Mouse (Mus musculus) MEL (cell line): ENCODE measurements around the gene Anapc11. TPM values are rescaled to one million over a fixed set of nuclear protein-coding genes. Genes with fewer than 3 reads are reported as not detected.

ENCODE experiments used
- DNase-seq: peaks from one replicate; pipeline ENCODE4 v3.0.0; 2011; ENCODE audit warnings: low read depth, low spot score
- H3K27ac ChIP-seq: 2 replicates; pipeline ENCODE4 v1.5.1; 2012; ENCODE audit warnings: low read depth, mild to moderate bottlenecking, control low read depth, low read length, moderate library complexity; ENCODE audit not compliant: control insufficient read depth
- H3K27me3 ChIP-seq, 2 experiments: fragments of 150-350 bp in 1 of 2; sonication (generic) in 1 of 2; 2 replicates each; pipeline ENCODE4 v1.6.1; 2012; ENCODE audit warnings: low read length in 2 of 2, mild to moderate bottlenecking in 2 of 2, improper control_type of control experiment in 1 of 2, moderate library complexity in 1 of 2; ENCODE audit not compliant: insufficient read depth in 2 of 2, control insufficient read depth in 1 of 2
- H3K36me3 ChIP-seq, 2 experiments: 2 replicates each; pipeline ENCODE4 v1.6.1; 2012 to 2014; ENCODE audit warnings: low read length in 2 of 2, improper control_type of control experiment in 1 of 2, inconsistent platforms in 1 of 2, mild to moderate bottlenecking in 1 of 2; ENCODE audit not compliant: insufficient read depth in 2 of 2, control insufficient read depth in 1 of 2
- H3K4me1 ChIP-seq, 2 experiments: fragments of 150-350 bp in 1 of 2; sonication (generic) in 1 of 2; 2 replicates each; pipeline ENCODE4 v1.6.1; 2012; ENCODE audit warnings: low read length in 2 of 2, improper control_type of control experiment in 1 of 2, mild to moderate bottlenecking in 1 of 2; ENCODE audit not compliant: insufficient read depth in 2 of 2, control insufficient read depth in 1 of 2
- H3K4me3 ChIP-seq, 2 experiments: fragments of 150-350 bp in 1 of 2; sonication (generic) in 1 of 2; 2 replicates each; pipeline ENCODE4 v1.5.1; 2012; ENCODE audit warnings: low read depth in 2 of 2, low read length in 2 of 2, mild to moderate bottlenecking in 2 of 2, moderate library complexity in 2 of 2, control low read depth in 1 of 2, improper control_type of control experiment in 1 of 2; ENCODE audit not compliant: control insufficient read depth in 1 of 2, insufficient read depth in 1 of 2
- H3K79me2 ChIP-seq: 2 replicates; pipeline ENCODE4 v1.6.1; 2012; ENCODE audit warnings: mild to moderate bottlenecking, low read length, moderate library complexity; ENCODE audit not compliant: control insufficient read depth, poor library complexity, insufficient read depth
- H3K9ac ChIP-seq: 2 replicates; pipeline ENCODE4 v1.6.1; 2012; ENCODE audit warnings: low read depth, mild to moderate bottlenecking, control low read depth, low read length, moderate library complexity; ENCODE audit not compliant: control insufficient read depth, poor library complexity, severe bottlenecking
- H3K9me3 ChIP-seq: fragments of 150-350 bp; sonication (generic); replicated peaks from 2 replicates; pipeline ENCODE4 v1.6.1; 2012; ENCODE audit warnings: mild to moderate bottlenecking, low read length, improper control_type of control experiment, moderate library complexity; ENCODE audit not compliant: insufficient read depth
- BHLHE40 ChIP-seq: IDR thresholded peaks from 2 replicates; pipeline ENCODE4 v1.6.1; 2012; ENCODE audit warnings: low read depth, mild to moderate bottlenecking, inconsistent platforms, low read length, improper control_type of control experiment, borderline replicate concordance
- CHD2 ChIP-seq: IDR thresholded peaks from 2 replicates; pipeline ENCODE4 v1.6.1; 2011; ENCODE audit warnings: low read length, improper control_type of control experiment
- GABPA ChIP-seq: IDR thresholded peaks from 2 replicates; pipeline ENCODE4 v1.6.1; 2012; ENCODE audit warnings: low read depth, mild to moderate bottlenecking, inconsistent platforms, low read length, improper control_type of control experiment, moderate library complexity
- MXI1 ChIP-seq: IDR thresholded peaks from 2 replicates; pipeline ENCODE4 v1.6.1; 2011; ENCODE audit warnings: mild to moderate bottlenecking, low read depth, low read length, improper control_type of control experiment
- MYC ChIP-seq: IDR thresholded peaks from 2 replicates; pipeline ENCODE4 v1.6.1; 2011; ENCODE audit warnings: low read depth, mild to moderate bottlenecking, low read length, improper control_type of control experiment, moderate library complexity
- NRF1 ChIP-seq: IDR thresholded peaks from 2 replicates; pipeline ENCODE4 v1.6.1; 2014; ENCODE audit warnings: low read depth, mild to moderate bottlenecking, inconsistent platforms, low read length, improper control_type of control experiment, moderate library complexity; ENCODE audit not compliant: poor library complexity, insufficient read depth, severe bottlenecking
- POLR2AphosphoS2 ChIP-seq: IDR thresholded peaks from 2 replicates; pipeline ENCODE4 v1.6.1; 2011; ENCODE audit warnings: low read length, improper control_type of control experiment
- POLR2AphosphoS5 ChIP-seq: IDR thresholded peaks from 2 replicates; pipeline ENCODE4 v1.6.1; 2012; ENCODE audit warnings: low read depth, borderline replicate concordance, mild to moderate bottlenecking, inconsistent platforms, low read length, moderate library complexity, mixed read lengths
- RCOR1 ChIP-seq: IDR thresholded peaks from 2 replicates; pipeline ENCODE4 v1.6.1; 2012; ENCODE audit warnings: low read depth, mild to moderate bottlenecking, inconsistent platforms, low read length, improper control_type of control experiment
- SIN3A ChIP-seq: IDR thresholded peaks from 2 replicates; pipeline ENCODE4 v1.6.1; 2012; ENCODE audit warnings: low read length, improper control_type of control experiment, inconsistent platforms
- TAL1 ChIP-seq: IDR thresholded peaks from 2 replicates; pipeline ENCODE4 v1.6.1; 2012; ENCODE audit warnings: mild to moderate bottlenecking, inconsistent platforms, low read length, moderate library complexity, mixed read lengths
- UBTF ChIP-seq: IDR thresholded peaks from 2 replicates; pipeline ENCODE4 v1.6.1; 2012; ENCODE audit warnings: low read depth, mild to moderate bottlenecking, inconsistent platforms, low read length, improper control_type of control experiment, moderate library complexity, borderline replicate concordance; ENCODE audit not compliant: insufficient read depth
- USF1 ChIP-seq: IDR thresholded peaks from 2 replicates; pipeline ENCODE4 v1.6.1; 2014; ENCODE audit warnings: low read depth, mild to moderate bottlenecking, inconsistent platforms, low read length, improper control_type of control experiment, moderate library complexity
- ZC3H11A ChIP-seq: IDR thresholded peaks from 2 replicates; pipeline ENCODE4 v1.6.1; 2012; ENCODE audit warnings: low read depth, mild to moderate bottlenecking, inconsistent platforms, low read length, improper control_type of control experiment
- ZNF384 ChIP-seq: IDR thresholded peaks from 2 replicates; pipeline ENCODE4 v1.6.1; 2012; ENCODE audit warnings: low read depth, mild to moderate bottlenecking, inconsistent platforms, low read length, improper control_type of control experiment
- polyA plus RNA-seq, 2 experiments: library from polyadenylated mRNA; stranded (reverse) in 1 of 2; unstranded in 1 of 2; fragments of >175 nt in 1 of 2; fragments of >200 nt in 1 of 2; gene quantifications; 2 replicates each; pipeline versions ENCODE4 v1.2.1 to v1.2.4; 2012; ENCODE audit warnings: low replicate concordance in 2 of 2, low read depth in 1 of 2; ENCODE audit not compliant: insufficient read length in 2 of 2, insufficient read depth in 1 of 2, missing spikeins in 1 of 2
- total RNA-seq: library from RNA; depleted of rRNA; stranded (reverse); fragments of 300-350 nt; gene quantifications from 2 replicates; pipeline ENCODE4 v1.2.3, GENCODE M21; 2012

The Anapc11 gene
- total and polyA plus RNA-seq, 3 experiments = 120 to 130 TPM; not detected in 1

DNA sequence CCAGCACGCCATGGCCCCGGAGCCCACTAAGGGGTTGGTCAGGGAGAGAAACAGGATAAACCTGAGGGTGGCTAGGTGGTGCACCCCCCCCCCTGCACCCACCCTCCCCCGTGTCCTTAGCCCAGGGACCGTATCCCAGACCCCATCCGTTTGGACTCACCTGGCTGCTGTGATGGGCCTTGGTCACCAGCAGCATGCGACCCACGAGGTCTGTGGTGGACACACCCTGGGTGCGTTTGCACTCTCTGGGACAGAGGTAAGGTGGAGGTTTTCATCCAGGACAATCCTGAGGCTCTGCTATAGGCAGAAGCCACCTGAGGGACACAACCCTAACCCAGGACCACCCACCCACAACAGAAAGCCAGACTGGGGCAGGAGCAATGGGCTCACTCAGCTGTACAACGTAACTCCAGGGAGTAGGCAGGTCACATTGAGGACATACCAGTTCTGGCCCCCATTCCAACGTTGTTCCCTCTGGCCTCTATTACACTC is 15.3 kb downstream of the Anapc11 start:
- H3K9me3 ChIP-seq = no peaks in the 10 kb centered on the region
- no peak overlapping the region for H3K9ac ChIP-seq
- peaks cover 2 to 4% of the 10 kb centered on the region in 2 experiments for H3K36me3 ChIP-seq
- H3K27me3 ChIP-seq = no peaks in the 10 kb centered on the region
- H3K4me3 ChIP-seq = no peak overlapping the region
- peaks cover 0 to 10% of the 10 kb centered on the region in 2 experiments; a peak in 3 of 4 replicates for H3K4me1 ChIP-seq
- no peak overlapping the region for H3K27ac ChIP-seq
- DNase-seq = no peak
- peaks cover 23% of the 10 kb centered on the region for H3K79me2 ChIP-seq
- TF ChIP-seq USF1 = no peak
- TF ChIP-seq UBTF = no peak

DNA sequence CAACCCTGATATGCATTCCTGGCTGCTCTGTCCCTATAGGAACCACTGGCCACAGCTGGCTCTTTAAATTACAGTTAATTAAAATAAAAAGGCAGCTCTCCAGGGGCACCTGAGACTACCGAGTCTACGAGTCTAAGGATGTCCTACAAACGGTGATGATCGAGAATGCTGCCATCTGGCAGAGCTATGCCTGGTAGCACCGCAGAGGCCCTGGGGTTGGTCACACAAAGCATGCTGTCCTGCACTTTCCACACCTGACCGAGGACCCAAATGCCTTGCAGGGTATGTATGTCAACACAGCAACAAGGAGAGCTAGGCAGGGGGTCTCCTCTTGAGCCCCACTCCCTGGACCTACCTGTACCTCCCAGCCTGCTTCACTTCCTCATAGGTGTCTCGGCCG is 15.8 kb downstream of the Anapc11 start:
- Histone ChIP-seq H3K9ac (no peak overlapping the region), H3K36me3 (peaks cover 4% of the 10 kb centered on the region in 2 experiments), H3K79me2 (peaks cover 23% of the 10 kb centered on the region), H3K9me3 (no peaks in the 10 kb centered on the region), H3K27ac (no peak overlapping the region), H3K27me3 (no peaks in the 10 kb centered on the region), H3K4me3 (no peak overlapping the region), H3K4me1 (peaks cover 0 to 10% of the 10 kb centered on the region in 2 experiments; a peak in 3 of 4 replicates)
- DNase-seq = no peak
- TF ChIP-seq MXI1 = no peak
- TF ChIP-seq TAL1 = no peak
- no peak for TF ChIP-seq POLR2AphosphoS2
- TF ChIP-seq MYC = no peak
- no peak for TF ChIP-seq SIN3A
- TF ChIP-seq POLR2AphosphoS5 = no peak
- no peak for TF ChIP-seq BHLHE40
- TF ChIP-seq NRF1 = no peak
- no peak for TF ChIP-seq ZNF384

DNA sequence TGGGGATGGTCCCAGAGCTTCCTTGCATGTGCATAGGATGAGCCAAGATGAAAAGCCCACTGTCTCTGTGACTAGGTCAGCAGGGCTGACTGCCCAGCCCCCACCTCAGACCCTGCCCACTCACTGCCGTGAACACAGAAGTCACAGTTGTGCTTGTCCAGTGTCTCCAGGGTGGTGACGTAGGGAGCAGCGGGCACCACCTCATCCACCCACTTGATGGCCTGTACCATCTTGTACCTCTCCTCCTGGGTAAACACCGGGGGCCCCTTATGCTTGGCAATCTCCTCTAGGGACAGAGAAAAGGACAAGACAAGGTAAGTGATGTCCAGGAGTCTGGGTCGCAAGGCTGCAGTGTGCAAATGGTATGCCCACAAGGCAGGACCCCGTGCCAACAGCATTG is 16.9 kb downstream of the Anapc11 start:
- DNase-seq = no peak
- TF ChIP-seq GABPA (no peak), UBTF (no peak), CHD2 (no peak), ZC3H11A (no peak), NRF1 (no peak), POLR2AphosphoS5 (no peak), RCOR1 (no peak)
- Histone ChIP-seq H3K36me3 (peaks cover 4 to 8% of the 10 kb centered on the region in 2 experiments), H3K9ac (no peak overlapping the region), H3K79me2 (peaks cover 23% of the 10 kb centered on the region), H3K27me3 (no peaks in the 10 kb centered on the region), H3K4me3 (no peak overlapping the region), H3K4me1 (peaks cover 0 to 10% of the 10 kb centered on the region in 2 experiments; a peak in 3 of 4 replicates), H3K27ac (no peak overlapping the region), H3K9me3 (no peaks in the 10 kb centered on the region)
